Mouse (Mus musculus) testis, adult 10 weeks (tissue): ENCODE measurements around the gene Kcnh3. TPM values are rescaled to one million over a fixed set of nuclear protein-coding genes. Genes with fewer than 3 reads are reported as not detected.

ENCODE experiments used
- polyA plus RNA-seq: library from polyadenylated mRNA; stranded (reverse); fragments of 350-450 nt; fragmentation: Illumina TruSeq; extraction: RNeasy Lipid Tissue Mini Kit (QIAGEN cat#74804); gene quantifications from one replicate; pipeline ENCODE4 v1.2.3, GENCODE M21; 2014; ENCODE audit warnings: low read depth, low replicate concordance

Kcnh3 gene
- polyA plus RNA-seq = 0.07 TPM

GRCm38 (mm10) chr15:99224208-99224911, at the start of gene Kcnh3:
Gene Kcnh3 (plus strand): TSS chr15:99224861.

GRCm38 (mm10) chr15:99251626-99252380, 27.1 kb downstream of the Kcnh3 start, which contains the start of gene Mcrs1:
Gene Mcrs1 (minus strand): TSS chr15:99251961.

Other genes with a start within 250 kb of the Kcnh3 start
- gene Tuba1c, start 195.0 kb upstream of the Kcnh3 start, polyA plus RNA-seq = 7.9 TPM
- not detected for gene Prph, start 169.7 kb upstream of the Kcnh3 start, polyA plus RNA-seq
- gene Troap, start 150.3 kb upstream of the Kcnh3 start, polyA plus RNA-seq = 2.4 TPM
- not detected for gene C1ql4, start 137.0 kb upstream of the Kcnh3 start, polyA plus RNA-seq
- gene Dnajc22, start 131.7 kb upstream of the Kcnh3 start, polyA plus RNA-seq = not detected
- gene Spats2, start 98.9 kb upstream of the Kcnh3 start, polyA plus RNA-seq = 96.0 TPM
- 3.5 TPM for gene Mcrs1, start 27.1 kb downstream of the Kcnh3 start, polyA plus RNA-seq
- gene Prpf40b, start 70.2 kb downstream of the Kcnh3 start, polyA plus RNA-seq = 17.5 TPM
- 24.8 TPM for gene Fam186b, start 71.0 kb downstream of the Kcnh3 start, polyA plus RNA-seq
- 3.6 TPM for gene Fmnl3, start 145.6 kb downstream of the Kcnh3 start, polyA plus RNA-seq
- 101 TPM for gene Tmbim6, start 168.0 kb downstream of the Kcnh3 start, polyA plus RNA-seq
- not detected for gene Nckap5l, start 232.9 kb downstream of the Kcnh3 start, polyA plus RNA-seq
- 1.3 TPM for gene Bcdin3d, start 249.9 kb downstream of the Kcnh3 start, polyA plus RNA-seq